Mouse (Mus musculus) layer of hippocampus, adult 2 months (tissue): ENCODE data around the gene Iqgap2. TPM values are rescaled to one million over a fixed set of nuclear protein-coding genes. Genes with fewer than 3 reads are reported as not detected.

Source experiments
- DNase-seq, 2 experiments: peaks; one replicate each; pipeline ENCODE4 v3.0.0; 2022; ENCODE audit warnings: low spot score in 2 of 2
- H3K27ac ChIP-seq: fragments of 200-600 bp; 2 replicates; pipeline ENCODE4 v1.8.1; 2022
- H3K4me3 ChIP-seq: fragments of 200-600 bp; 2 replicates; pipeline ENCODE4 v1.8.1; 2022; ENCODE audit warnings: mild to moderate bottlenecking
- CTCF ChIP-seq: fragments of 200-600 bp; conservative IDR thresholded peaks from 2 replicates; pipeline ENCODE4 v1.8.1; 2022; ENCODE audit warnings: antibody characterized with exemption, mild to moderate bottlenecking, moderate library complexity
- total RNA-seq, 2 experiments: library from RNA; stranded (reverse); gene quantifications; 2 replicates each; pipeline ENCODE4 v1.2.3; 2021

Iqgap2 gene
- total RNA-seq, 2 experiments from 2014 or later = 95.2 to 97.7 TPM

DNA sequence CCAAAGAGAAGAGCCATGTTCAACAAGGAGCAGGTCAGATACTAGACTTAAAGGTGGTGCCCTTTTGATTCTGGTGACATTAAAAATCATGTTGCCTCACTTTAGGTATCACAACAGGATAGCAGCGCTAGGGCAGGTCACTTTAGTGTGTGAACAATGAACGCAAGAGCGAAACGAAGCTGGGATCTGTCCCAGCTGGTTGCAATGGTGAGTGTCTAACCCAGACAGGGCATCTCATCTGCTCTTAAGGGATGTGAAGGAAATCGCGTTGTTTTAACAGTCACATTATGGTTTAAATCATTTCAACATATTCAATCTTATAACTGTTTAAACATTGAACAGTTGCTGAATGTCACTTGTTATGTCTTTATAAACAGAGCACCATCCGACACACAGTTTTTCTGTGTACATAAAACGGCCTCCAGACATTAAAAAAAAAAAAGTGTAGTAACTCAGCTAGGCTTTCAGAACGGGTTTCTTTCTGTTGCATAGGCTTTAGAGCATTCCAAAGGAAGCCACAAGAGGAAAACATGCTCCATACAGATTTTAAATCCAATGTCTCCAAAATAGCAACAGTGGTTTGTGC is 148.7 kb downstream of the Iqgap2 start:
- H3K4me3 ChIP-seq = no peak overlapping the region
- no peak for DNase-seq
- no peak for TF ChIP-seq CTCF
- H3K27ac ChIP-seq = 0 out of 2 replicates have a peak overlapping the region, but pooled peaks have one; percentile 28

DNA sequence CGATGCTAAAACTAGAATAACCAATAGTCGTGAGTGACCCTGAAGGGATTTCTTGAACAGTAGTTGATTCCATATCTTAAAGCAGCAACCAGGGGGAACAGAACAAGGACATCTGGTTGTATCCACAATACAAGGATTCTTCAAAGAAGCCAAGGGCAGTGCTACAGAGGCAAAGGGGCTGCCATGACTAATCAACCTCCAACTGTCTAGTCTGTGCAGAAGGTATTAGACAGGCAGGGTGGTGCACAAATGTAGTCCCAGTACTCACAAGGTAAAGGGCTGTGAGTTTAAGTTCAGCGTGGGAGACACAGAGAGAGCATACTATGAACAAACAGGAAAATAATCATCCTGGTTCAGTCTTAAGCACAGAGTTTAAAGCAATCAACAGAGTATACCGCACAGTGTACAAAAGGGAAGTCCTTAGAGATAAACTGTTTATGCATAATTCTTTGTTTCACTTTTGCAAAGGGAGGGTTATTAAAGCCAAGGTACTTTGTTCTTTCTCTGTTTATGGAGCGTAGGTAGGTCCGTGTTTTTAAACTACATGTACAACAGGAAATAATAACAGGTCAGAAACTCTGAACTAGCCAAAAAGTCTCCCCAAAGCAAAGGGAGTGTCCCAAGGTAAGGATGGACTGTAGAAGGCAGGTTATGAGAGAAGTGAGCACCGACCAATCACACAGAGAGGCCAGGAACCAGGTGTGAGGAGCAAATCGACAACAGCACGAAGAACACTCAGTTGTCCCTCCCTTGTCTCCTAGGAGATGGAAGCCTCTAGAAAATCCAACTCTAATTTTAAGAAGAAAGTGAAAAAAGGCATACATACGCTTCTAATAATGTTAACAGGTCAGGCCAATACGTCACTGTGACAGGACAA is 149.7 kb downstream of the Iqgap2 start:
- no peak overlapping the region for H3K27ac ChIP-seq
- no peak for DNase-seq
- TF ChIP-seq CTCF = no peak
- no peak overlapping the region for H3K4me3 ChIP-seq

DNA sequence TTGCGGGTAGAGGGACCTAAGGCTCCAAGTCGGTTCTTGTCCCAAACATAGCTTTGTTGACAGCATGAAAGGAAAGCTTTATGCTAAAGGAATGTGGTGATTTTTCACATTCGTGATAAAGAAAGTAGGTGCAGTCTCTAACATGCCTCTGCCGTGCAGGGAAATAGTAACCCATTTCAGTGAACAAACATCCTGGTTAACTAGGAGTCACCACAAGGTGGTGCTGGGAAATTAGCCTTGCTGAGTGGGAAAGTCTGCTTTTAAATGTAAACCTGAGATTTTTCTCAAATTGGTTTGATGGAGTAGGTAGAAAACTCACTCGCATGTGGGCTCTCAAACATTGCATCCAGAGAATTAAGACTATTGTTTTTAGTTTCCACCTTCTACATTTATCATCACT is 152.1 kb downstream of the Iqgap2 start:
- peak; percentile 27 to 45 for DNase-seq
- H3K27ac ChIP-seq = no peak overlapping the region
- H3K4me3 ChIP-seq = no peak overlapping the region
- peak; percentile 79 for TF ChIP-seq CTCF

DNA sequence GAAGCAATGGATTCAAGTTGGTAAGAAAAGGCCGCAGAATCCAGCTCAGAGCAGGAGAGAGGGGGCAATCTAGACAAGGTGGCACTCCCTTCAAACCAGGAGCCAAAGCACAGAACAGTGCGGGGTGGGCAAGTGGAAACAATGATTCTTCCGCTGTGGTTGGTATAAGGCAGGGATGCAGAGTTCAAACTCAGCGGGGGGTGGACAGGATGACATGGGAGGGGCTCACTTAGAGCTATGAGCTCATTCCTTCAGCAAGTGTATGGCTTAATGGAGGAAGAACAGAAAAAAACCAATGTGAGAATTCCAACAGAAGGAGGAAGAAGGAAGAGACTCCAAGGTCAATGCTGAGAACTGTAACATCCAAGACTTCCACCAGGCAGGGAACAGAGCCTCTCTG is 161.2 kb downstream of the Iqgap2 start:
- Histone ChIP-seq H3K27ac (no peak overlapping the region), H3K4me3 (no peak overlapping the region)
- DNase-seq = no peak
- no peak for TF ChIP-seq CTCF

DNA sequence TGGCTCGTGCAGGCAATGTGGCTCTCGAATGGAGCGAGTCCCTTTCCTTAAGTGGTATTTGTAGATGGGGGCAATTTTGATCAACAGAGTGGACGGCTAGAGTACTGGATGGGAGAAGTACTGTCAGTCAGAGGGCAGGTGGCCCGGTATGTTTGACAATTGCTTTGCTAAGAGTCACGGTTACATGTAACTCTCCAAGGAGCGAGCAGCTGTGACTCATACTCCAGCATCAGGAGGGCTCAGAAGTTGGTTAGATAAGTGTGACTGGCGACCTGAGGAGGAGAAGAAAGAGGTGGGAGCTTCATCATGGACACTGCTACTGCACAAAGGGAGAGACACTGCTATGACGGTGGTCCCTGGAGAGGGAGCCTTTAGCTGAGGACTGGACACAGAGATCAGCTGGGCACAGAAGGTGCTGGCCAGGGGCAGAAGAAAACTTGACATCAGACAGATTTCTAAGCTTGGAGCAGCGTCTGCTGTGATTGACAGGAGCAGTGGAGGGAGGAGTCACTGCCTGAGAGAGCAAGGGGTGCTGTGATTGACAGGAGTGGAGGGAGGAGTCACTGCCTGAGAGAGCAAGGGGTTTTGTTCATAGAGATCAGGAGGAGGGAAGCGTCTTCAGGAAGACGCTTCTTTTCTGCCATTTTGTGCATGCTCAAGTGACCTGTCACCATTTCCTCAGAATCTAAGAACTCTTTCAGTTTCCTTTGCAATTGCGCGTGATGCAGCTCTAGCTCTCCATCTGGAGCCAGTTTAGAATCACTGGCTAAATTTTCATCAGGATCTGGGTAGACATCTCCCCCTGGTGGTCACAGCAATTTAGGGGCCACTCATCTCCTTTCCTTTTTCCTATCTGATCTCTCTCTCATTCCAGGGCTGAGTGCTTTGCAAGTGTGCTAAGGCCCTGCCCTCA is 172.1 kb downstream of the Iqgap2 start:
- Histone ChIP-seq H3K4me3 (peak overlapping the region; percentile 38), H3K27ac (no peak overlapping the region)
- TF ChIP-seq CTCF = peak; percentile 90

DNA sequence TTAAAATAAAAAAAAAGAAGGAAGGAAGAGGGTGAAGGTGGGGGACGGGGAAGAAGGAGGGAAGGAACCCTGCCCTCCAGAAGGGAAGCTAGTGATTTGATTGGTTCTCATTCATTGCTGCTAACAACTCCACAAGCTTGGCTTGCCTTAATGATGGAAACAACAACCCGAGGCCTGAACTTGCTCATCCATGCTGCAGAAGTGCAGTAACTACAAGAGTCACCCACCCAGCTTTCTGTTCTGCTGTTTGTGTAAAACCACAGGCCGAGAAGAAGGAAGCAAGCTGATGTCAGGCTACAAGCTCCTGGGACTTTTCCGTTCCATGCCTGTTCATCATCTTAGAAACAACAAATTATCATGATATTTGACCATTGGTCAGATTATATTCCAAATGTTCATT is 176.4 kb downstream of the Iqgap2 start:
- Histone ChIP-seq H3K27ac (no peak overlapping the region), H3K4me3 (no peak overlapping the region)
- TF ChIP-seq CTCF = no peak
- DNase-seq = no peak

More for the DNA sequence above, 172.1 kb downstream of the Iqgap2 start:
- DNase-seq = peak; percentile 75 to 80

DNA sequence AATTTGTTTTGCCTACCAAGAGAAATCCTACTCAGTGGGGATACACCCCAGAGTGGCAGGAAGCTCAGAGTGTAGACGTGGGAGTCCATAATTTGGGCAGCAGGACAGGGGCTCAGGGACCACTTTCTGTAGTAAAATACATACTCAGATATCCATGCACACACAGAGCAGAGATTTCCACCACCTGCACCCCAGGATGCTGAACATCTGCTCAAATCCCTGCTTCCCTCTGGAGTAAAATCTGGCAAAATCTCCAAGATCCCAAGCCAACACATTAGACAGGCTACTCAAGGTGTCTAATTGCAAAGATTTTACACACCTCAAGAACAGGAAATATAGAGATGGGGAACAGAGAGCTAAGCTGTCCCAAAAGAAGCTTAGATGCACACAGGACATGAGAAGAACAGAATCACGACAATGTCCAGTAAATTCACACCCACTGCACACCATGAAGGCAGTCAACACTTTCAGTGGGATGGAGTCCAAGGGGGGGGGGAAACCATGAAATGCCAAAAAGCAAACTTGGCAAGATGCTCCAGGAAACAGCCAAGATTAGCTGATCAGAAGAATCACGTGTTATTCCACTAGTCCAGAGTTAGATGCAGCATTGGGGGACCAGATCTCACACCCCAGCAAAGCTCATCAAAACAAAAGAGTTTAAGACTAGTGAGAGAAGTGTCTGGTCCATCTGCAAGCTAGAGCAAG is 177.3 kb downstream of the Iqgap2 start:
- TF ChIP-seq CTCF = no peak
- H3K27ac ChIP-seq = no peak overlapping the region
- no peak overlapping the region for H3K4me3 ChIP-seq
- no peak for DNase-seq

DNA sequence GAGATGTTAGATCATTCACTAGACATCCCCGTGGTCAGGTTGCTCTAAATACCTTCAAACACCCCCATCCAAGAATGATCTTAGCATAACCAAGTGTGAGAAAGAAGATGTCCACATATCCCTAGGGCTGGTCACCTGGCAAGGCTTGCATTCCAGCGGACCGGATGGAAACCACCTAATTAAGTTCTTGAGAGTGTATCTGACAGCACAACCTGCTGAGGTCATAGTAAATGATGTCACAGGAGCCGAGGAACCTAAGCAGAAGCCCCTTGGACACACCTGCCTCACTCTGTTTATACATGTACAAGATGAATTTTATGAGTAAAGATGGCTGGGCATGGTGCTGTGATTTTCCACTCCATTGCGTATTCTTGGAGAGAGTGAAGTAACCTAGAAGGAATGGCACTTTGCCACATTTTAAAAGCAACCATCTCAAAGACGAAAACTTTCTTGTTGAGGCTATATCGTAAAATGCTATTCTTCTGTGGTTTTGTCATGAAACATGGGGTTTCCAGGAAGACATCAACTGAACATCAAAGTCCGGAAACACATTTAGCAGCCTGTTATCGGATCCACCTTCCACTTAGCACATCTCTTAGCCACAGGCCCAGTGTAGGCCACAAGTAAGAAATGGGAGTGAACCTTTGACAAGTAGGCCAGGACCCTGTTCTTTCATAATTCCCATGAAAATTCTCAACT is 179.0 kb downstream of the Iqgap2 start:
- DNase-seq = no peak
- Histone ChIP-seq H3K4me3 (no peak overlapping the region), H3K27ac (no peak overlapping the region)
- no peak for TF ChIP-seq CTCF

DNA sequence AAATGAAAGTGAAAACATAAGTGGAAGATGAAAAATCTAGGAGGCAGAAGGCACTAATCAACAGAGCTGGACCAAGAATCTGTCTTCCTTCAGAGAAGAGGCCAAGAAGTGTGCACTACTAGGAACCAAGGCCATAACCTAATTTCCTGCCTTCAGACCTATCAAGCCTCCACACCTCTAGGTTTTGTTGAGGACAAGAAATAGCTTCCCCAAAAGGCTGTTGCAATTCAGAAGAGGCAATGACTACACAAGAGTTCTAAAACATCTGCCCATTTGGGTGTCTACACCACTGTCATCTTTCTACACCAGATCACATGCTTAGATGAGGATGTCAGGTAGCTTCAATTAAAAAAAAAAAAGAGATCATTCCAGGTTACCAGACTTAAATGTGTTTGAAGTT is 179.7 kb downstream of the Iqgap2 start:
- no peak for DNase-seq
- Histone ChIP-seq H3K27ac (no peak overlapping the region), H3K4me3 (no peak overlapping the region)
- TF ChIP-seq CTCF = no peak

DNA sequence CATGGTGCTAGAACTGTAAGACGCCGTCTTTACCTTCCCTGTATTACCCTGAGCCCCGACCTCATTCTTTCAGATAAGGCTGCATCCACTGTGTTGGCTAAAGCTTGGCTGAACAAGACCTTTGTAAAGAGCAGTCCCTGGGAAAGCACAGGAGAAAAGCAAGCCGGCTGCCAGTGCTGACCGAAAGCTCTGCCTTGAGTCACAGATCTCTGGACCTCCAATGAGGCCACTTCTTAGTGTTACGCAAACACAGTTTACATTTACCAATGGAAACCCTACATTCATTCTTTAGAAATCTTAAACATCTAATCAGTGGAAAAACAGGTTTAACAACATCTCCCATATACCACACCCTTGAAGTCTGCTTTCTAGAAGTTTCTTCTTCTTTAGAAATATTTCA is 186.1 kb downstream of the Iqgap2 start:
- H3K27ac ChIP-seq = no peak overlapping the region
- no peak overlapping the region for H3K4me3 ChIP-seq
- DNase-seq = no peak
- TF ChIP-seq CTCF = no peak

DNA sequence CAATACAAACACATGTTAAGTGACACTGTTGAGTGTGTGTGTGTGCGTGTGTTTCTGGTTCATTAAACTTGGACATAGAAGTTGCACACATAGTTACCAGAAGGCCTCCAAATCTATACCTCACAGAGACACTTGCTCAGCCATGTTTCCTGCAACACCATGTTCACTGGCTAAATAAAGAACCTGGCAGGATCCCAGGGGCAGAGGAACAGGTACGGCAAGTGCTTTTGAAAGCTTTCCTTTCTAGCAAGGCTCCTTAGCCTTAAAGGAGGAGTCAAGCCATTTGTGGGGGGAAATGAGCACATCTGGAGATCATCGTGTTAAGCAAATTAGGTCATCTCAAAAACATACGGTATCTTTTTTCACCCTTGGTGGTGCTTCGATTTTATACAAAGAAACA is 188.3 kb downstream of the Iqgap2 start:
- TF ChIP-seq CTCF = no peak
- Histone ChIP-seq H3K4me3 (no peak overlapping the region), H3K27ac (no peak overlapping the region)
- no peak for DNase-seq

DNA sequence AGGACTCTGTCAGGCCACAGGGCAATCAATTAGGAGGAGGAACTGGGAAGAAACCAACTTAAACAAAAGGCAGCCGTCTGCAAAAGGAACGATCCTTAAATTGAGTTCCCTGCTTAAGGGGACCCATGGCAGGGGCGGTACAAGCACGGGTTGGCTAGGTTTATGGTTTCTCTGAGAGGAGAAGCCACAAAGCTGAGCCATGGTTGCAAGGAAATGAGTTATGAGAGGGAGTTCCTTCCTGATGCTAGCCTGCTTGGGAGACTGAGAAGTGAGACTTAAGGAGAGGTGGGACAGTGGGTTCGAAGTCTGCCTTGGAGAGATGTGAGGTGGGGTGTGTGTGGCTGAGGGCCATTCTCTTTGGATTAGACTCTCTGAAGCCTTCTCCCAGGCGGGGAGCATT is 193.8 kb downstream of the Iqgap2 start:
- Histone ChIP-seq H3K27ac (no peak overlapping the region), H3K4me3 (no peak overlapping the region)
- no peak for TF ChIP-seq CTCF
- DNase-seq = no peak
